Comparison of ENCODE assay signal across 9 mouse cellular contexts in genomic region chr2:29764831-29765230, GRCm38 (mm10). TPM values are rescaled to one million over a fixed set of nuclear protein-coding genes. Genes with fewer than 3 reads are reported as not detected.
DNase-seq lines count a peak whose midpoint lies in the region; ATAC-seq lines count a peak whose summit lies in the region.
"Had no signal": no experiment of that assay in that cellular context is flagged by ENCODE, and none has a peak within 500 bp of the region (broad histone marks: within the 10 kb centered on the region; RNA-seq: fewer than 3 reads in every experiment).

No protein-coding gene starts in this region.

- ATAC-seq in liver, embryonic 12.5 days = 0 out of 2 replicates have a peak, but pooled peaks have one; percentile 57
- ATAC-seq in neural tube, embryonic 11.5 days (ENCODE audit: insufficient read depth, low FRiP score, low TSS enrichment) = no peak

- H3K9ac ChIP-seq in liver, embryonic 12.5 days = no peak overlapping the region
- no peak overlapping the region for H3K9ac ChIP-seq in neural tube, embryonic 11.5 days (ENCODE audit: low read length)

- no peaks in the 10 kb centered on the region for H3K4me1 ChIP-seq in liver, embryonic 12.5 days
- H3K4me1 ChIP-seq in neural tube, embryonic 11.5 days (ENCODE audit: control insufficient read depth, insufficient read depth, low read length) = no peaks in the 10 kb centered on the region

- DNase-seq in urinary bladder, adult 2 months (ENCODE audit: low spot score) = peak; percentile 48
- DNase-seq in urinary bladder, postnatal 10 days (ENCODE audit: low spot score) = no peak
- peak; percentile 52 for DNase-seq in cerebellum, adult 8-10 months
- DNase-seq in frontal cortex, postnatal 36 days (ENCODE audit: low spot score in 2 of 2) = peak; percentile 59 to 67
- DNase-seq in kidney, adult 9 months = peak; percentile 73
- DNase-seq in neural tube, embryonic 11.5 days (ENCODE audit: low spot score) = peak; percentile 74
- DNase-seq in telencephalon, adult 2 months (ENCODE audit: low read depth, low spot score) = peak; percentile 16

- 8% methylated on average over 1 of the region's 1 CpGs for WGBS in liver, embryonic 12.5 days (ENCODE audit: insufficient replicate concordance)
- 0% methylated on average over 1 of the region's 1 CpGs for WGBS in neural tube, embryonic 11.5 days

- no peak overlapping the region for H3K4me2 ChIP-seq in liver, embryonic 12.5 days
- H3K4me2 ChIP-seq in neural tube, embryonic 11.5 days (ENCODE audit: low read depth) = no peak overlapping the region

- H3K27me3 ChIP-seq in liver, embryonic 12.5 days (replicated peaks) = peaks cover 39% of the 10 kb centered on the region
- H3K27me3 ChIP-seq in neural tube, embryonic 11.5 days (ENCODE audit: control insufficient read depth, insufficient read depth, low read length) = no peaks in the 10 kb centered on the region

- no peak overlapping the region for H3K27ac ChIP-seq in liver, embryonic 12.5 days
- H3K27ac ChIP-seq in neural tube, embryonic 11.5 days (ENCODE audit: low read depth, low read length) = no peak overlapping the region

- H3K4me3 ChIP-seq in liver, embryonic 12.5 days = no peak overlapping the region
- no peak overlapping the region for H3K4me3 ChIP-seq in neural tube, embryonic 11.5 days (ENCODE audit: low read depth, low read length)
- H3K4me3 ChIP-seq: erythroblast, embryonic 14.5 days had no signal

- H3K36me3 ChIP-seq in liver, embryonic 12.5 days = no peaks in the 10 kb centered on the region
- no peaks in the 10 kb centered on the region for H3K36me3 ChIP-seq in neural tube, embryonic 11.5 days (ENCODE audit: control insufficient read depth, insufficient read depth, low read length)

- no peaks in the 10 kb centered on the region for H3K9me3 ChIP-seq in liver, embryonic 12.5 days (replicated peaks)
- H3K9me3 ChIP-seq in neural tube, embryonic 11.5 days (ENCODE audit: control insufficient read depth, low read length) = no peaks in the 10 kb centered on the region

RNA-seq across cellular contexts. Expression of gene Gm13547, which starts 5.7 kb away (rescaled TPM):
- not detected in 2 replicates for polyA plus RNA-seq in urinary bladder, adult 2 months (2012; rRNA removed)
- not detected in 2 replicates for polyA plus RNA-seq in liver, embryonic 12.5 days (2016; fragmentation: Nextera tagmentation; extraction: Ambion mirVana)
- polyA plus RNA-seq in neural tube, embryonic 11.5 days (2014; fragmentation: Nextera tagmentation; extraction: Ambion mirVana) = not detected in 2 replicates
- polyA plus RNA-seq: erythroblast, embryonic 14.5 days had no signal

RNA-seq across cellular contexts. Expression of gene Gm13420, which starts 13.3 kb away (rescaled TPM):
- polyA plus RNA-seq in urinary bladder, adult 2 months (2012; rRNA removed) = not detected in 2 replicates
- polyA plus RNA-seq in liver, embryonic 12.5 days (2016; fragmentation: Nextera tagmentation; extraction: Ambion mirVana) = 0.28 and 0.41 TPM in 2 replicates
- polyA plus RNA-seq in neural tube, embryonic 11.5 days (2014; fragmentation: Nextera tagmentation; extraction: Ambion mirVana) = not detected in 2 replicates
- polyA plus RNA-seq: erythroblast, embryonic 14.5 days had no signal

RNA-seq across cellular contexts. Expression of gene Coq4, which starts 22.5 kb away (rescaled TPM):
- polyA plus RNA-seq in urinary bladder, adult 2 months (2012; rRNA removed) = 24.3 and 25.7 TPM in 2 replicates
- polyA plus RNA-seq in liver, embryonic 12.5 days (2016; fragmentation: Nextera tagmentation; extraction: Ambion mirVana) = 21.5 and 21.8 TPM in 2 replicates
- polyA plus RNA-seq in neural tube, embryonic 11.5 days (2014; fragmentation: Nextera tagmentation; extraction: Ambion mirVana) = 41.8 and 46.6 TPM in 2 replicates

RNA-seq across cellular contexts. Expression of gene Trub2, which starts 23.5 kb away (rescaled TPM):
- polyA plus RNA-seq in urinary bladder, adult 2 months (2012; rRNA removed) = 21.6 and 26.1 TPM in 2 replicates
- polyA plus RNA-seq in liver, embryonic 12.5 days (2016; fragmentation: Nextera tagmentation; extraction: Ambion mirVana) = 23.7 and 27.6 TPM in 2 replicates
- 31.4 and 33.9 TPM in 2 replicates for polyA plus RNA-seq in neural tube, embryonic 11.5 days (2014; fragmentation: Nextera tagmentation; extraction: Ambion mirVana)

RNA-seq across cellular contexts. Expression of gene Slc27a4, which starts 37.6 kb away (rescaled TPM):
- polyA plus RNA-seq in urinary bladder, adult 2 months (2012; rRNA removed) = 30.0 and 33.6 TPM in 2 replicates
- 3.9 and 4.3 TPM in 2 replicates for polyA plus RNA-seq in liver, embryonic 12.5 days (2016; fragmentation: Nextera tagmentation; extraction: Ambion mirVana)
- polyA plus RNA-seq in neural tube, embryonic 11.5 days (2014; fragmentation: Nextera tagmentation; extraction: Ambion mirVana) = 20.5 and 20.8 TPM in 2 replicates
